Mouse (Mus musculus) Patski (cell line): ENCODE results near the gene Vps13d. TPM values are rescaled to one million over a fixed set of nuclear protein-coding genes. Genes with fewer than 3 reads are reported as not detected.
A peak's percentile ranks its signal among the peaks of the same experiment; 100 is the strongest.

Experiments
- ATAC-seq: fragments of 100-300 bp; one replicate; pipeline ENCODE4 v1.8.0; 2021
- CTCF ChIA-PET: fragments of 350-600 bp; sonication (Branson Sonifier 250); formaldehyde crosslinking; loops from one replicate; lab custom pipeline; 2022; ENCODE audit warnings: inconsistent platforms; lab: Charles Lee
- POLR2A ChIA-PET: fragments of 350-600 bp; sonication (Branson Sonifier 250); formaldehyde crosslinking; loops from one replicate; lab custom pipeline; 2022; ENCODE audit warnings: antibody characterized with exemption, inconsistent platforms; lab: Charles Lee
- DNase-seq: peaks from one replicate; pipeline ENCODE4 v3.0.0-alpha.2; 2011; ENCODE audit warnings: low read depth, low spot score
- H3K27me3 ChIP-seq: fragments of 371-371 bp; one replicate; pipeline ENCODE4 v1.5.1; 2021
- CTCF ChIP-seq: fragments of 100-300 bp; IDR thresholded peaks from one replicate; pipeline ENCODE4 v1.5.1; 2021
- in situ Hi-C: fragments of 300-500 bp; cut with MboI; formaldehyde crosslinking; loops from 3 replicates; pipeline ENCODE4 v1.11.1; 2018; ENCODE audit warnings: low pct_unique_long_range_greater_than_20kb, mixed read lengths
- polyA plus RNA-seq: library from polyadenylated mRNA; unstranded; gene quantifications from one replicate; pipeline ENCODE4 v1.2.3, GENCODE M21; 2021

Gene Vps13d
- polyA plus RNA-seq, 1 experiment from 2014 or later: 36.6 TPM

DNA sequence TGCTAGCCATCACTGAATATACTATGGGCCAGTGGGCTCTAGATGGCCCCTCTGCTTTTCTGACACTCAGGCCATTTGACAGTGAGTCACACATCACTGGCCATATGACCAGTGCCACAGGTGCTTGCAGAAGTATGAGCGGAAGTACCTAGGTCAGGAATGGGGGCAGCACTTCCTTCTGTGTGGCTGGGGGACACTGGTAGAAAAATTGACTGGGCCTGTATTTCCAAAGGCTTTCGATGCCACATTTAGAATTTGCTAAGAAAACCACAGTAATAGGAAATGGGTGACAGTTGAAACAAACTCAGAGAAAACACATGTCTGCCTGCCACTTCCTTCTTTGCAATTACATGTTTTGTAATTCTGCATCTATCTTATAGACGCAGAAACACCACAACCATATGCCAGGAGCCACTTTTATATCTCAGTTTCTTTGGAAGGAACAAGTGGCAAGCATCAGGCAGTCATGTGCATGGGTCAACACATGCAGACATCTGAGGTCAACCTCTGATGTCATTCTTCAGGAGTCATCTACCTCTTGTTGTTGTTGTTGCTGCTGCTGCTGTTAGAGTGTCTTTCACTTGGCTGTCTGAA is 175.6 kb downstream of the Vps13d start:
- no peak for TF ChIP-seq CTCF
- CTCF ChIA-PET: no interaction called here
- DNase-seq (no peak), ATAC-seq (no peak)
- in situ Hi-C loops: loop anchor here (25.0 kb wide), 1 partner anchor 1732 kb away; the partner anchor contains the start of gene Pdpn
- H3K27me3 ChIP-seq: no peaks in the 10 kb centered on the region
- POLR2A ChIA-PET: no interaction called here

DNA sequence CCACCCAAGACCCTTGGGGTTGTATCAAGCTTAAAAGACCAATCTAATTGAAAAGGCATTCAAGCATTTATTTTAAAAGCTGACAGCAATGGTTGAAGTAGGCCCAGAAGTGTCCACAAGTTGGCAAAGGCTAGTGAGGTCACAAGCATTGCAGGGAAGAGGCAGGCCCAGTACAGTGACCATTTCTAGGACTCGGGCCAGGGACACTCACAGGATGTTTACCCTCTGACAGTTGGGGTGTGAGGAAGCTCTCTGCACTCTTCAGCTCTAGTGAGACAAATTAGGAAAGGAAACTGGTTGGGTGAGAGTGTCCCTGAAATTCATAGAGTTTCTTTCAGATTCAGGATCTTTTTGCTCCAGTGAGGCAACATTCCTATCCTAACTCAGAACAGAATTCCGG is 177.1 kb downstream of the Vps13d start:
- H3K27me3 ChIP-seq: no peaks in the 10 kb centered on the region
- POLR2A ChIA-PET: interaction anchor here (0.6 to 1.1 kb wide), 2 partner anchors 128 to 212 kb away, joined by 3 to 8 read pairs; no protein-coding TSS in a partner anchor
- CTCF ChIA-PET: interaction anchor here (1.1 to 1.9 kb wide), 4 partner anchors 14 to 34 kb away, joined by 3 to 6 read pairs (median 4); no protein-coding TSS in a partner anchor
- no peak for DNase-seq
- no peak for ATAC-seq
- in situ Hi-C loops: loop anchor here (25.0 kb wide), 1 partner anchor 1730 kb away; the partner anchor contains the start of gene Pdpn
- no peak for TF ChIP-seq CTCF

DNA sequence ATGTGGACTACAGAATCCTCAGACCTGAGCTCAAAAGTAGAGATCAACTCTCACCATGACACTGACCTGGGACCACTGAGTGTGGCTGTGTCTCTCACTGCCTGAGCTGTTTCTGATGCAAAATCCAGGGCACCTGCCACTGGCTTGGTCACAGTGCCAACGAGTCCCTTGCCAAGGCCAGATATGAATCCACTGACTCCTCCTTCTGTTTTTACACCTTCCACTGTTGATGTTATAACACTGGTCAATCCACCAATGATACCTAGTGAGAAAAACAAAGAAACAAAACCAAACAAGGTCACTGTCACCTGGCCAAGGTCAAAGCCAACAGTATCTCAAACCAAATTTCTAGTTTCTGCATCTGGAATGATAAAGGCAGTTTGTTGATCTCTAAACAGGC is 178.1 kb downstream of the Vps13d start:
- no peaks in the 10 kb centered on the region for H3K27me3 ChIP-seq
- ChIA-PET CTCF (interaction anchor here (0.9 to 1.9 kb wide), 5 partner anchors 17 to 198 kb away, joined by 3 to 6 read pairs (median 3); no protein-coding TSS in a partner anchor), POLR2A (interaction anchor here (0.6 to 1.4 kb wide), 6 partner anchors 16 to 127 kb away, joined by 3 to 7 read pairs (median 3); partner anchors contain the start of gene Dhrs3)
- no peak for ATAC-seq
- TF ChIP-seq CTCF: no peak
- in situ Hi-C loops: loop anchor here (25.0 kb wide), 1 partner anchor 1729 kb away; the partner anchor contains the start of gene Pdpn
- no peak for DNase-seq

DNA sequence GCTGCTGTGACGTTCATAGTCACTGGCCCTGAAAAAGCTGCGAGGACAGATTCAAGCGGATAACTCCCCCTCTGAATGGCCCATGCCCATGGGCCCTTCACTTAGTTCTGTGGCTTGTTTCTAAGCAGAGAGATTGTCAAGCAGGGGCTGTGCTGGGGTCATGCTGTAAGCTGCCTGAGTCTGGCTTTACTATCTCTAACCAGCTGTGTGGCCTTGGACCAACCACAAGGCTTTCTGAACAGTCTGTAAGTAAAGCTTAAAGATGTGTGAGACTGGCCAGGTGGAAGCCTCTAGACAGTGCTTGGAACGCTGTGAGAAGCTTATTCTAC is 180.2 kb downstream of the Vps13d start:
- ChIA-PET POLR2A (interaction anchor here (1.2 to 2.2 kb wide), 3 partner anchors 14 to 119 kb away, joined by 3 to 6 read pairs (median 6); no protein-coding TSS in a partner anchor), CTCF (interaction anchor here (2.2 kb wide), 1 partner anchor 80 kb away, joined by 6 read pairs; no protein-coding TSS in a partner anchor)
- H3K27me3 ChIP-seq: no peaks in the 10 kb centered on the region
- no peak for ATAC-seq
- no peak for DNase-seq
- no peak for TF ChIP-seq CTCF
- in situ Hi-C loops: loop anchor here (25.0 kb wide), 1 partner anchor 1727 kb away; the partner anchor contains the start of gene Pdpn

DNA sequence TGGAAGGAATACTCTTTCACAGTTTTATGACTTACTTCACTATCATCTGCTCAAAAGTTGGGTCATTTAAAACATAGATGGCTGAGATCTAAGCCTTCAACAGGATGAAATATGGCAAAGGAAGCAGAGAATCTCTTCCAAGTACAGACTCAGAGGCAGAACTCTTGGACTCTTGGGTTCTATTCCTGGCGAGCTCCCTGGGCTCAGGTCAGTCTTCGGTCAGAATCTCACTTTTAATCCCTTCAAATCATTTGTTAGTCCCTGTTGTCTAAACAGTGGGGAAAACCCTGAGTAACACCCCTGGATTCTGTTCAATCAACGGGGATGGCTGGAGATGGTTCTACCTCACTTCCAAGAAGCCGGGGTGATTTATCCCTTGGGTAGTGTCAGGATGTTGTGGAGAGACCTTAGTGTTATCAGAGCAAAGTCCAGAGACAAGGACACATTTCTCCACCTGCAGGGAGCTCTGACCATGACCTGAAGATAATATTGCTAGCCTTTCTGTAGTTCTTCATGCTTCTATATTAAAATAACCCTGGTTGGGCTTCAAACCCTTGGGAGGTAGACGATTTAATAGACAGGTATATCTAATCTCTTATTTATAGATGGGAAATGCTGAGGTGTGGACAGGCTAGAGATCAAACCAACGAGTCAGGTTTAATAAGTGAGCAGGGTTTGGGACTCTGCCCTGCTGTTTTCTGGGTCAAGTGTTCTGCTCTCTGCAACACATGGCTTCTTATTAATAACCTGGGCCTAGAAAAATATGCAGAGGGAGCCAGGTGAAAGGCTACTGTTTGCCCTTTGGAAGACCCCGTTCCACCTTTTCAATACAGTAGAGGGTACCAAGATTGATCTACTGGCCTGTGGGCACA is 180.8 kb downstream of the Vps13d start:
- in situ Hi-C loops: loop anchor here (25.0 kb wide), 1 partner anchor 1727 kb away; the partner anchor contains the start of gene Pdpn
- ChIA-PET CTCF (interaction anchor here (0.9 to 2.2 kb wide), 3 partner anchors 21 to 80 kb away, joined by 3 to 6 read pairs (median 3); no protein-coding TSS in a partner anchor), POLR2A (interaction anchor here (0.6 to 2.2 kb wide), 9 partner anchors 12 to 121 kb away, joined by 3 to 6 read pairs (median 4); partner anchors contain the start of gene Dhrs3)
- H3K27me3 ChIP-seq: no peaks in the 10 kb centered on the region
- TF ChIP-seq CTCF: no peak
- DNase-seq (peak; percentile 77), ATAC-seq (peak; percentile 65)

DNA sequence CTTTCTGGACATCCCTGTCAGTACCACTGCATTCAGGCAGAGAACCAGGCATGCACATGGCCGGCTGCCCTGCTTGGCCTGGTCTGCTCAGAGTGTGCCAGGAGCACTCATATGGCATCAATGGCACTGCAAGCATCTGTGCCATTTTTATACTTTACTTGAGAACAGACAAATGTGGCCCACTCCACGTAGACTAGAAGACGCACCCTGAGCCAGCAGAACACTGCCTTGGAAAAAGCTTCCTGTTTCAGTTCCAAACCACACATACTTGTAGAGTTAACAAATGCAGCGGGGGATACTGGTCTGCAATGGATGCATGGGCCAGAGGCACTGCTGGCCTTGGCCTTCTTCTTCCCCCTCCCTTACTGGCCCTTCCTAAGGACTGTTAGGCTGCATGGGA is 181.6 kb downstream of the Vps13d start:
- no peaks in the 10 kb centered on the region for H3K27me3 ChIP-seq
- ATAC-seq (peak; percentile 68), DNase-seq (no peak)
- POLR2A ChIA-PET: interaction anchor here (0.8 to 2.2 kb wide), 6 partner anchors 21 to 120 kb away, joined by 3 to 6 read pairs (median 4); partner anchors contain the start of gene Dhrs3
- no peak for TF ChIP-seq CTCF
- CTCF ChIA-PET: interaction anchor here (0.9 to 2.2 kb wide), 3 partner anchors 20 to 79 kb away, joined by 3 to 6 read pairs (median 3); no protein-coding TSS in a partner anchor
- in situ Hi-C loops: loop anchor here (25.0 kb wide), 1 partner anchor 1726 kb away; the partner anchor contains the start of gene Pdpn

DNA sequence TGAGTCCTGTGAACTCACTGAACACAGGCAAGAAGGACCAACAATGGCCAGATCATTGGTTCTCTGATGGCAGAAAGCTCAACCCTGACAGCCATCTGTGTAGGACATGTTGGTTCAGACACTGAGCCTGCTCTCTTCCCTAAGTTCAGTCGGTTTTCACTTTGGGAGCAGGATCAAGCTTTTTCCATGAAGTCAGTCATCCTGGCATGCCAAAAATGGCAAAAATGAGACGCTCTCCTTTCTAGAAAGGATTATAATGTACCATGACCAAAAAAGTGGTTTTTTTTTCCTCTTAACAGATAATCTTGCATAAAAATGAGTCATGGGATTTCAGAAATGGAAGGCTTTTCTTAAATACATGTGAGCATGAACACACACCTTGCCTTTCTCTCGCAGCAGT is 183.6 kb downstream of the Vps13d start:
- H3K27me3 ChIP-seq: no peaks in the 10 kb centered on the region
- TF ChIP-seq CTCF: no peak
- CTCF ChIA-PET: interaction anchor here (1.4 to 2.3 kb wide), 3 partner anchors 11 to 49 kb away, joined by 3 to 8 read pairs (median 5); no protein-coding TSS in a partner anchor
- in situ Hi-C loops: loop anchor here (25.0 kb wide), 1 partner anchor 1724 kb away; the partner anchor contains the start of gene Pdpn
- POLR2A ChIA-PET: interaction anchor here (0.9 kb wide), 1 partner anchor 10 kb away, joined by 3 read pairs; no protein-coding TSS in a partner anchor
- no peak for ATAC-seq
- DNase-seq: no peak

DNA sequence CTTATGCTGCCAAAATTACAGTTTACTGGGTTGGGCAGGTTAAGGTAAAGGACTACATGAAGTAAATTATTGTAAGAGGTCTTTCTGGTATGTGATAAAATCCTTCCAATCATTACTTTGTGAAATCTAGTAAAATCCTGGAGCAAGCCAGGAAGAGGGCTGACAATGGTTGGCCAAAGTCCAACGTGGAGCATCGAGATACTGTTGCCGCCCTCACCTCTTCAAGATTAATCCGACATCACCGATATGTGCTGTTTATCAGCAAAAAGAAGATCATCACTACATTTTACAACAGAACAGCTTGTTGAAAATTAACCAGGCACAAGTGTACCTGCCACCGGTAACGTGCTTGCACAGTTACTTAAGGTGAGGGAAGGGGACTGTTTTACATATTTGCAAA is 184.9 kb downstream of the Vps13d start:
- CTCF ChIA-PET: interaction anchor here (1.4 to 2.3 kb wide), 3 partner anchors 10 to 47 kb away, joined by 3 to 8 read pairs (median 5); no protein-coding TSS in a partner anchor
- in situ Hi-C loops: loop anchor here (25.0 kb wide), 1 partner anchor 1723 kb away; the partner anchor contains the start of gene Pdpn
- TF ChIP-seq CTCF: no peak

DNA sequence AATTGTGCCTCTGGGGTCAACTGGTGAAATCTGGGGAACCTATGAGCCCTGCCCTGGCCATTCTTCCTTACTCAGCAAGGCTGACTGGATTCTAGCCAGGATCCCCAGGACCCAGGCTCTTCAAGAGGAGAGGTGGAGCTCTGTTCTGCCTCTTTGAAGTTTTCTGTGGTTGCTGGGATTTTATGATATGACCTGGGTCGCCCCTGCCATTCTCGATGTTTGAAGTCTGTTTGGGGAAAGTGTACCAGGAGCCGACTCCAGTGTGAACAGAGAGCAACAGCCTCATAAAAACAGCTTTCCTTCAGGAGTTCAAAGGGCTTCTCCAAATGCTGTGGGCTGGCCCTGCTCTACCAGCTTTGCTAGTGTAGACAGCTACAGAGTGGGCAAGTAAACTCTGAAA is 185.4 kb downstream of the Vps13d start:
- ATAC-seq: no peak
- no peaks in the 10 kb centered on the region for H3K27me3 ChIP-seq
- ChIA-PET CTCF (interaction anchor here (1.4 to 2.3 kb wide), 2 partner anchors 9 to 47 kb away, joined by 3 to 5 read pairs; no protein-coding TSS in a partner anchor), POLR2A (interaction anchor here (0.6 to 1.2 kb wide), 2 partner anchors 9 kb away, joined by 3 to 5 read pairs; no protein-coding TSS in a partner anchor)
- TF ChIP-seq CTCF: no peak
- in situ Hi-C loops: loop anchor here (25.0 kb wide), 1 partner anchor 1722 kb away; the partner anchor contains the start of gene Pdpn
- no peak for DNase-seq

More for the DNA sequence above, 184.9 kb downstream of the Vps13d start:
- H3K27me3 ChIP-seq: no peaks in the 10 kb centered on the region
- ATAC-seq: no peak
- no peak for DNase-seq
- POLR2A ChIA-PET: interaction anchor here (1.2 kb wide), 1 partner anchor 9 kb away, joined by 5 read pairs; no protein-coding TSS in a partner anchor
